Mouse (Mus musculus) 3T3-L1 (cell line): ENCODE measurements around the gene Ddx60.
"Not testable (repeated sequence)": the region's sequence is repeated elsewhere in the genome, so short reads cannot be mapped to it uniquely, and the experiment has no call there.

Source experiments
- DNase-seq: peaks from one replicate; pipeline ENCODE4 v3.0.0-alpha.2; 2015; ENCODE audit warnings: low read depth, low spot score

The Ddx60 gene

GRCm38 (mm10) chr8:61927777-61928494 is at the start of gene Ddx60:
TSS of gene Ddx60 (plus strand) at chr8:61928087.
- DNase-seq, result peak; percentile 67

GRCm38 (mm10) chr8:61894062-61894461 is 33.8 kb upstream of the Ddx60 start:
- peak; percentile 70 for DNase-seq

- DNase-seq, result no peak
These were observed 31.1 kb upstream of the Ddx60 start for GRCm38 (mm10) chr8:61896742-61897141.

- DNase-seq, result no peak
These were observed 30.5 kb upstream of the Ddx60 start for GRCm38 (mm10) chr8:61897402-61897801.

- no peak for DNase-seq
These were observed 26.7 kb upstream of the Ddx60 start for GRCm38 (mm10) chr8:61901028-61901717.

GRCm38 (mm10) chr8:61902521-61902920 is 25.4 kb upstream of the Ddx60 start, which contains the start of gene Palld:
TSS of gene Palld (minus strand) at chr8:61902690.
- DNase-seq, result no peak

- DNase-seq, result peak; percentile 42
These were observed 19.3 kb upstream of the Ddx60 start for GRCm38 (mm10) chr8:61908303-61909215.

- DNase-seq, result no peak
These were observed 18.6 kb upstream of the Ddx60 start for GRCm38 (mm10) chr8:61909313-61909712.

- DNase-seq, result no peak
These were observed 15.1 kb upstream of the Ddx60 start for GRCm38 (mm10) chr8:61912817-61913216.

- no peak for DNase-seq
These were observed 13.9 kb upstream of the Ddx60 start for GRCm38 (mm10) chr8:61913957-61914356.

GRCm38 (mm10) chr8:61917287-61917686 is 10.6 kb upstream of the Ddx60 start:
- no peak for DNase-seq

GRCm38 (mm10) chr8:61919145-61919788 is 8.6 kb upstream of the Ddx60 start:
- DNase-seq, result no peak

GRCm38 (mm10) chr8:61920389-61920788 is 7.5 kb upstream of the Ddx60 start:
- no peak for DNase-seq

GRCm38 (mm10) chr8:61921454-61922054 is 6.3 kb upstream of the Ddx60 start:
- DNase-seq, result no peak

- no peak for DNase-seq
These were observed 3.4 kb upstream of the Ddx60 start for GRCm38 (mm10) chr8:61924518-61924917.

GRCm38 (mm10) chr8:61933243-61933642 is 5.4 kb downstream of the Ddx60 start:
- DNase-seq, result no peak

GRCm38 (mm10) chr8:61937576-61937975 is 9.7 kb downstream of the Ddx60 start:
- no peak for DNase-seq

GRCm38 (mm10) chr8:61964591-61965375 is 36.9 kb downstream of the Ddx60 start:
- not testable (repeated sequence) for DNase-seq

- no peak for DNase-seq
These were observed 41.7 kb downstream of the Ddx60 start for GRCm38 (mm10) chr8:61969581-61969980.

GRCm38 (mm10) chr8:61984941-61985340 is 57.1 kb downstream of the Ddx60 start:
- no peak for DNase-seq
